Mouse (Mus musculus) retina, embryonic 14.5 days (tissue): ENCODE data around the gene Fancd2.

Source experiments
- DNase-seq: peaks from one replicate; pipeline ENCODE4 v3.0.0-alpha.2; 2015; ENCODE audit warnings: low spot score

Fancd2 gene

DNA sequence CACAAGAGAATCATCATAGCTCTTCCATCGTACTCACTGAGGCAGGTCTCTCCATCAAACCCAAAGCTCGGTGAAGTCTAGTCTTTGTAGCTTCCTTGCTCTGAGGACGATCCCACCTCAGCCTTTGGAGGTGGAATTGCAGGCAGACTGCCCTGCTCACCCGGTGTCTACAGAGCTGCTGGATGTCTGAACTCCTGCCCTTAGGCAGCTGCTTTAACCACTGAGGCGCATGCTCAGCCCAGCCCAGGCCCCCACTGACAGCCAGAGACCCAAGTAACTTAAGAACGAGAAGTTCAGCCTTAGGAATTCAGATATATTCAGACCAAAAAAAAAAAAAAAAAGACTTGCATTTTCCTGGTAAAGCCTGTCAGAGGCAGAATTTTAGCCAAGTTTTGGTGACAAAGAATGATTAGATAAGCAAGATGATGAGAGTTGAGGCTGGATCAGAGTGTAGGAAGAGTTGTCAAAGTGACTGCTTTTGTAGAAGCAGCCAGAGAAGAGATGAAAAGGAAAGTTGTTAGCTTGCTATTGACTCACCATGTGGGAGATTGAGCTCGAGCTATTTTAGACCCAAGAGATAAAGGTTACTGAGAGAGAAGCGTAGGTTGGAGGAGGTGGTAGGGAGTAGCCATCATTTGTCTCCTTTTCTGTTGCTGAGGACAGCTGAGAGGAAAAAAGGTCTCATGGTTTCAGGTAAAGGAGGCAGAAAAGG lies 80.9 kb downstream of the Fancd2 start:
- no peak for DNase-seq

DNA sequence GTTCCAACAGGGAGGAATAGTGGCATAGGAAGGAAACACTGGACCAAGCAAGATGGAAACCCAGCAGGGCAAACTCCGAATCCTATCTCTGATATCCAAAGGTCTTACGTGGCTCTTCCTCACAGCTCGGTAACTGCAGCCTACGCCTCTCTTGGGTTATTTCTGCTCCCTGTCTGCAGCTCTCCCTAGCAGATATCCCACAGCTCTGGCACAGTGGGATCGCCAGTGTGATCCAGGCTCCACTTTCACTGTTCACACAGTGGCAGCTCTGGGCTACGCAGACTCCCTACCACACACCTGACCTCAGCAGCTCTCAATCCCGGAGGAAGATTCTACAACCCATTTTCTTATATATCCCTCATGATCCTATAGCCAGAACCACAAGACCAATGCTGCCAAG lies 82.7 kb downstream of the Fancd2 start:
- DNase-seq: no peak

DNA sequence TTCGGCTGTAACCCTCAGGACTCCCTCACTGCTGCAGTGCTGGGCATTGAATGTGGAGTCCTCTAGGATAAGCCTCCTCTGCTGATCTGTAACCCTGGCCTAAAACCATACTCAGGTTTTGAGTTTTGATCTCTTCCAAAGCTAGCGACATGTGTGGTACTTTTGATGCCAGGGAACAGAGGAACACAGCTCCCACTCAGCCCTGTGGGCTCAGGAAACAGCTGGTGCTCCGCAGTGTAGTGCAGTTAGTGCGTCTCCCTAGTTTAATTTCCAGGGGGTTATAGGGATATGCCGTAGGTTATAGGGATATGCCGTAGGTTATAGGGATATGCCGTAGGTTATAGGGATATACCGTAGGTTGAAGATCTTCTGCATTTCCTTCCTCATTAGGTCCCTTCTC lies 83.5 kb downstream of the Fancd2 start:
- no peak for DNase-seq

DNA sequence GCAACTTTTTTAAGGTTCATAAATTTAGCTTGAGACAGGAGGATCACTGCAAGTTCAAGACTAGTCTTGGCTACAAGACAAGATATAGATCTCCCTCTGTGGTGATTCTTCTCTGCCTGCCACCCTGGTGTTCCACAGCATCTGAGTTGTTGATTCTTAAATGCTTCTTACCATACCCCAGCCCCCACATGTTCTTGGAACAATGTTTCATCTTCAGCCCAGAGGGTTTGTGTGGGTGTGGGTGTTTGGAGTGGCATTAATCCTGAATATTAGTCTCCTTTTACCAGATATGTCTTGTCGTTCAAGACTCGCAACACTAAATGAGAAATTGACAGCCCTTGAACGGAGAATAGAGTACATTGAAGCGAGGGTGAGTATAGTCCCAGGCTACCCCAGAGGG lies 84.0 kb downstream of the Fancd2 start:
- no peak for DNase-seq

DNA sequence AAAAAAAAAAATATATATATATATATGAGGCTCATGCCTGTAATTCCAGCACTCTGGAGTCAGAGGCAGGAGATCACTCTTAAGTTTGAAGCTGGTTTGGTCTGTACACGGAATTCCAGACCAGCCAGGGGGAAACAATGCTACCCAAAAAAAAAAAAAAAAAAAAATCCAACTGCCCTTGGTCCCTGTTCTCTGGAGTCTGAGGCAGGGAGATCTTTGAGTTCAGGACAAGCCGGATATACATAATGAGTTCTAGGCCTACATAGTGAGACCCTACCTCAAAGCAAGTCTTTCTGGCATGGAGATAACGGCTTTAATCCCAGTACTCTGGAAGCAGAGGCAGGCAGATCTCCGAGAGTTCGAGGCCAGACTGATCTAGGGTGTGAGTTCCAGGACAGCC lies 91.9 kb downstream of the Fancd2 start:
- no peak for DNase-seq

DNA sequence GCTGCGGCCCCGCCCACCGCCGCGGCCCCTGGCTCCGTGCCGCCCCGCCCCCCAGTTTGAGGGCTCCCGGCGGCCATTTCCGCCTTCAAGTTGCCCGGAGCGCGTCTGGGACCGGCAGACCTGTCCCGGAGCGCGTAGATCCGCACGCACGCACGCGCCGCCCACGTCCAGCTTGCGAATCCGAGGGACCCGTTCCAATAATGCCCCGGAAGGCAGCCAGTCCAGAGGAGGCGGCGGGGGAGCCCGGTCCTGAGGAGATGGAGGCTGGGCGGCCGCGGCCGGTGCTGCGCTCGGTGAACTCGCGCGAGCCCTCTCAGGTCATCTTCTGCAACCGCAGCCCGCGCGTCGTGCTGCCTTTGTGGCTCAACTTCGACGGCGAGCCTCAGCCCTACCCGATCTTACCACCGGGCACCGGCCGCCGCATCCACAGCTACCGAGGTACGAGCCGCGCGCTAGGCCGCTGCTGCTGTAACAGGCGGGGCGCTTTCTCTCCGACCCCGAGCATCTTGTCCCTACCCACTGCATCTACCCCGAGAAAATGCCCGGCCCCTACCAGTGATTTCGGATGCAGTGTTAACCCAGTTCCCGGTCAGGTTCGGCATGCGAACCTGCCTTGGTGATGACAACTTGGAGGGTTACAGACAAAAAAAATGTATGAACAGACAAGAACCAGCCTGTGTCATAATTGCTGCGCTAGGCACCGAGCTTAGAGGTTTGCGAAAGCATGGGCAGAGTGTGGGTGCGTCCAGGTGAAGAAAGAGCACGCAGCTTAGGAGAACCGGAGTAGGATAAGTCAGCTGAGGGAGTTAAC lies 92.7 kb downstream of the Fancd2 start, which contains the start of gene Vhl:
Gene Vhl, plus strand, starts transcription at position 19 of the 811 bp plus-strand sequence.
- peak; percentile 83 for DNase-seq

DNA sequence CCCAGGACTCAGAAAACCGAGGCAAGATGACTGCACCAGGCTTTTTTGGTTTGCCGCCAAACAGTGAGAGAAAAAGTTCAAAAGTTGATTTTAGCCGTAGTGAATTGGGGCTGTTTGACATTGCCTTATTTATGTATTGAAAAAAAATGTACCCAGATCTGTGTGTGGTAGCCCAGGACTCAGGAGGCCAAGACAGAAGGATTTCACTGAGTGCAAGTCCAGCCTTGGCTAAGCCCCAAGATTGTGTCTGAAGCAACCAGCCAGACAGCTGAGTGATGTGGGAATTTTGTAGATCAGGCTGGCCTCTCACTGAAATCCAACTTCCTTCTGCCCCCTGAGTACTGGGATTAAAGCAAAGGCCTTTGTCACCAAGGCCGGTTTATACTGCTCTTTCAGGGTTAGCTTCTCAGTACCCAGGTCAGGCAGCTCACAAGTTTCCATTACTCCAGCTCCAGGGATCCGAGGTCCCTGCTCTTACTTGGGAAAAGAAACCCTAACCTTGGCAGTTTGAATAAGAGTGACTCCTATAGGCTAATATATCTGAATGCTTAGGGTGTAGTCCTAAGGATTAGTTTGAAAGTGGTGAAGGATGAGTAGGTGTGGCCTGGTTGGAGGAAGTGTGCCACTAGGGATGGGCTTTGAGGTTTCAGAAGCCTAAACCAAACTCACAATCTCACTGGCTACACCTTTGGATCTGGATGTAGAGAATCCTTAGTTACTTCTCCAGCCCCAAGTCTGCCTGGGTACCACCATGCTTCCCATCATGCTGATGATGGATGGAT lies 93.7 kb downstream of the Fancd2 start:
- no peak for DNase-seq

DNA sequence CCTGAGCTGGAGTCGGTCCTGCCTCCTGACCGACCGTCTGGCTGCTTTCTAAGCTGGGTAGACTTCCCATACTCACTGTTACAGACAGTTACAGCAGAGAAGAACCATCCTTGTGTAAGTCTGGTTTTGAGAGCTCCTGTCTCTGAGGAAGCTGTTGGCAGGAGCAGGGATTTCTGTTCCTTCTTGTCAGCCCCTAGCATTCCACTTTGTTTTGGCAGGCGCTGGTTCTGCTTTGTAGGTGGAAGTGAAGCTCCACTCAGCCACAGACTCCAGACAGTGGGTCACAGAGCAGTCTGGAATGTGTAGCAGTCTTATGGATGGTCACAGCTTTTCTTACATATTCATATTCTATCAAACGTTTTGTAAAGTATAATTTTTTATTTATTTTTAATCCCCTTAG lies 98.8 kb downstream of the Fancd2 start:
- DNase-seq: no peak

DNA sequence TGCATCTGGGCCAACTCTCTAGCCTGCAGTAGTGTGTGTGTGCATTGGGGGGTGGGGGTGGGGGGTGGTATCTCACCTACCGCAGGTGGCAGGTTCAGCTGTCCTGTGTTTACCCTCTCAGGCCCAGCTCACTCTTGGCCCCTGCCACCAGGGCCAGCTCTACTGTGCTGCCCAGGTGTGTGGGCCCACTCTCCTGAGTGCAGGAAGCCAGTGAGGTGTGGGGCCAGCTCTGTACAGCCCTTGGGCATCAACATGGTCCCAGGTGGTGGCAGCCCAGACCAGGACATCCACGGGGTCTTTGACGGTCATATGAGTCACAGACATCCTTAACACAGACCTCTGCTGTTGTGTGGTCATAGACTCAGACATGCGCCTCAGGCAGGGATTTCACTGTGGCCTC lies 101.4 kb downstream of the Fancd2 start:
- DNase-seq: no peak

DNA sequence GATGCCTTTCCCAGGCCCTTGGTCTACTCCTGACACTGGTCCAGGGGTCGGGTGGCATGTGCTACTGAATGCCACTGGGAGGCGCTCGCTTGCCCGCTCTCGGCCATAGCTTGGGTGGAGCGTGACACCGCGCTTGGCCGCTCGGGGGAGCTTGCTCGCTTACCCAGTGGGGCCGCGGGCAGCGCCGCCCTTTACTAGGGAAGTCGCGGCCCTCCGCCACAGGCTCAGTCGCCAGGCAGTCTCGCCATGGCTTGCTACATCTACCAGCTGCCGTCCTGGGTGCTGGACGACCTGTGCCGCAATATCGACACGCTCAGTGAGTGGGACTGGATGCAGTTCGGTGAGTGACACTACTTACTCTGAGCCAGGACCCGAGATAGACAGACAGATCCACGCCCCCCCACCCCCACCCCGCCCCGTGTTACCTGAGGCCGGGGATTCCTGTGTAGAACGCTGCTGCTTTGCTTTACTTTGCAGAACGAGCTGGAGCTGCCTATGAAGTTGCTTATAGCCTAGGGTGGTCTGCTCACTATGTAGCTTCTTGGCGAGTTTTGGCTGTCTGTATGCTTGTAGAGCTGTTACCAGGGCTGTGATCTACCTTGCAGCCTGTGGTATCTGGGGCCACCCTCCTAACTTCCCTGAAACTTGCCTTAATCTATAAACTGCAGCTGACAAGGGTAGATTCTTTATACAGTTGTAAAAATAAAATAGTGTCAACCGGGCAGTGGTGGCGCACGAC lies 107.0 kb downstream of the Fancd2 start, which contains the start of gene Irak2:
Gene Irak2, plus strand, starts transcription at position 166 of the 739 bp plus-strand sequence.
- DNase-seq: peak; percentile 97

DNA sequence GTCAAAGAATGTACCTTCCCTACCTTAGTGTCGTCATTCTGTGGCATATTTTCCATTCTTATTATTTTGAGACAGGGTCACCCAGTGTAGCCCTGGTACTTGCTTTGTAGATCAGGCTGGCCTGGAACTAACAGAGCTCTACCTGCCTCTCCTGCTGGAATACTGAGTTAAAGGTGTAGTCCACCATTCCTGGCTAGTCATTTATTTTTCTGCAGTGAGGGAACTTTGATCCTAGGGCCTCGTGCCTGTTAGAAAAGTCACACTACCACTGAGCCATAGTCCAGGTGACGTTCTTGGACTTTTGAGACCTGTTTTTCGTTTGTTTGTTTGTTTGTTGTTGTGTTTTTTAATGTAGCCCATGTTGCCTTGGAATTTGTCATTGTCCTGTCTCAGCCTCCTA lies 107.7 kb downstream of the Fancd2 start:
- no peak for DNase-seq

DNA sequence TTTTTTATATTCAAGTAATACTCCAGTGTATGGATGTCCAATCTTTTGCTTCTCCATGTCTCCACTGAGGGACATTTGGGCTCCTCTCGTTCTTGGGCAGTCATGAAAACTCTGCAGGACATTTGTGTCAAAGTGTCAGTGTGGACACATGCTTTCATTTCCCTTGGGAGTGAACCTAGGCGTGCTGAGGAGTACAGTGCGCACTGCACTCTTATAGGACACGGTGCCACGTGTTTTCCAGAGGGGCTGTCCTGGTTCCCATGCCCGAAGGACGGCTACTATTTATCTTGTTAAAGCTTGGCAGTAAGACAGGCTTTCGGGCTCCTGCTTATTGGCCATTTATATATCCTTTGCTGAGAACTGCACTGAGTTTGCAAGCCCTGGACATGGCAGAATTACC lies 111.1 kb downstream of the Fancd2 start:
- no peak for DNase-seq

DNA sequence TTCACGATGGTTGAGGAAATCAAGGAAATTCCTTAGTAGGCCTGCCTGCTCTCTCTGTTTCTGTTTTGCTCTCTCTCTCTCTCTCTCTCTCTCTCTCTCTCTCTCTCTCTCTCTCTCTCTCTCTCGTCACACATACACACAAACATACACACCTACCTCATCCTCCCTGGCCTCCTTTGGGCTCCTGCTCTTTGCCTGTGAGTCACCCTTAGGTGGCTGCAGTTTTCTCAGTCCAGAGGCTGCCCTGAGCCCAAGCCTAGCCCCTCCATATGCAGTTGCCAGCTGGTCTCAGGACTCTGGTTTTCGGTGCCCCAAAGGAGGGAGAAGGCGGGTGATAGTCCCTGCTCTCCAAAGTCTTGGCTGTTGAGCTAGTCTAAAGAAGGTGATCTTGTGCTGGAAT lies 111.5 kb downstream of the Fancd2 start:
- DNase-seq: no peak

DNA sequence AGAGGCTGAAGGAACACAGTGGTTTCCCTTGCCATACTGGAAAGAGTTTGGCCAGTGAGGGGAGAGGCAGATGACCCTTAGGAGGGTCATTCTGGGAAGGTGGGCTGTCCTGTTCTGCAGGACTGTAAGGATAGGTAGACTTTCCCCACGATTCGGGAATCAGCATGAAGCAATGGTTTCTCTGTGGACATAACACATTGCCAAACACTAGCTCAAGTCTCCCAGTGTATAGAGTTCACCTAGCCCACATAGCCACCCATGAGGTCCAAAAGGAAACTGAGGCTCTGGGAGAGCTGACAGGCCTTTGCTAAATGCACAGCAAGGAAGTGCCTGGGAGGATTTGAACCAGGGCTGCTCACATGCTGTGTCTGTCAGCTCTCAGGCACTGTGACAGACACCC lies 112.5 kb downstream of the Fancd2 start:
- DNase-seq: no peak

DNA sequence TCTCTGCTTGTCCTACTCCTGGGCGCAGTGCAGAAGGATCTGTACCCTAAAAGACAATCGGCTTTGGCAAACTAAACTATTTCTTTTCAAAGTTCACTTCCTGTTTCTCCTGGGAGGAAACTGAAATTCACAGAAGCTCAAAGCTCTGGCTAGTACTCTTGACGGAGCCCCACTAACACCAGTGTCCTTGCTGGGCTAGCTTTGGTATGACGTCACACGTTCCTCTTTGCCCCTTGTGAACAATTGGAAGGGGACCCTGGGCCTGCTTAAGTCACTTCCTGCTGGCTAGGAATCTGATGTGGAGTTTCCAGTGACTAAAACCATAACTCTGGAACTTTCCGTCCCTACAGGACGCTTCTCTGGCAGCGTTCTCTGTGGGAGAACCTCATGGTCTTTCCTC lies 113.3 kb downstream of the Fancd2 start:
- DNase-seq: no peak
